Mouse (Mus musculus) cerebellum, adult 2 months (tissue): ENCODE data around the gene Slc47a2.

Experiments used
- CTCF ChIP-seq: fragments of 200-500 bp; IDR thresholded peaks from 2 replicates; pipeline ENCODE4 v1.5.1; 2011; ENCODE audit warnings: low read depth, mild to moderate bottlenecking, control low read depth, low read length, moderate library complexity, borderline replicate concordance; ENCODE audit not compliant: insufficient read depth
- POLR2A ChIP-seq: fragments of 200-500 bp; IDR thresholded peaks from 2 replicates; pipeline ENCODE4 v1.6.1; 2011; ENCODE audit warnings: low read length, control low read depth, borderline replicate concordance; ENCODE audit not compliant: insufficient read depth

GRCm38 (mm10) chr11:61297326-61297725, 45.3 kb downstream of the Slc47a2 start:
- no peak for TF ChIP-seq CTCF
- TF ChIP-seq POLR2A: no peak
